Mouse (Mus musculus) megakaryocyte, embryonic 14.5 days (primary cell): Measurements from ENCODE around the gene Klhl18.

Experiments used
- FLI1 ChIP-seq: IDR thresholded peaks from 2 replicates; pipeline ENCODE4 v1.6.1; 2012; ENCODE audit warnings: low read length, inconsistent platforms, mixed read lengths
- GATA1 ChIP-seq: IDR thresholded peaks from 3 replicates; pipeline ENCODE4 v1.6.1; 2012; ENCODE audit warnings: mixed read lengths, low read length, inconsistent platforms, borderline replicate concordance

- no peak for TF ChIP-seq GATA1
- TF ChIP-seq FLI1: no peak
Observed at GRCm38 (mm10) chr9:110525737-110526136, 49.2 kb upstream of the Klhl18 start.
